Mouse (Mus musculus): ENCODE results near the gene Ak9. TPM values are rescaled to one million over a fixed set of nuclear protein-coding genes. Genes with fewer than 3 reads are reported as not detected.

The Ak9 gene
- polyA plus RNA-seq, 1 experiment, result 11.8 TPM

DNA sequence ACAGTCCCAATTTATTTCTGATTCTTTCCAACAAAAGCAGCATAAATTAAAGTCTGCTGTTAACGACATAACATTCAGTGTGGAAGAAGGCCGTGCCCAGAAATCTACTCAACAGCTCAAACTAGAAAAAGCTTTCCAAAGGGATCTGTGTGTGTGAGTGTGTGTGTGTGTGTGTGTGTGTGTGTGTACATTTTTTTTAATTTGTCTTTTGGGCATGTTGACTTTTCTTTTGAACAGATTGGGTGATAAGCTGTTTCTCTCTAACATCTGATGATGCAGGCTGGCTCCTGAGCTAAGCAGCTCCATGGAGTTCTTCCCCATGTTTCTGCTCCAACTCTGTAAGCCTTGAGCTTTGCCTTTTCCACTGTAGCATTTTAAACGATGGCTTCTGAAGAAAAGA is 12.1 kb downstream of the Ak9 start:
- H3K27ac ChIP-seq (ENCODE audit: control insufficient read depth, insufficient read depth, low read depth, low read length), result no peak overlapping the region
- no peaks in the 10 kb centered on the region for H3K36me3 ChIP-seq (ENCODE audit: control insufficient read depth, insufficient read depth, low read length)
- no peaks in the 10 kb centered on the region; the same call in 1 of the 2 replicates for H3K4me1 ChIP-seq (ENCODE audit: control insufficient read depth, insufficient read depth, low read length)
- no peak for TF ChIP-seq POLR2A (IDR thresholded peaks at IDR 0.05; ENCODE audit: control insufficient read depth, low read depth, low read length)
- TF ChIP-seq CTCF (IDR thresholded peaks at IDR 0.05; ENCODE audit: control insufficient read depth, insufficient read depth, insufficient replicate concordance, low read depth, low read length), result no peak
- H3K4me3 ChIP-seq (ENCODE audit: control insufficient read depth, low read depth, low read length), result no peak overlapping the region
- H3K27me3 ChIP-seq (ENCODE audit: control insufficient read depth, insufficient read depth, low read length), result no peaks in the 10 kb centered on the region

DNA sequence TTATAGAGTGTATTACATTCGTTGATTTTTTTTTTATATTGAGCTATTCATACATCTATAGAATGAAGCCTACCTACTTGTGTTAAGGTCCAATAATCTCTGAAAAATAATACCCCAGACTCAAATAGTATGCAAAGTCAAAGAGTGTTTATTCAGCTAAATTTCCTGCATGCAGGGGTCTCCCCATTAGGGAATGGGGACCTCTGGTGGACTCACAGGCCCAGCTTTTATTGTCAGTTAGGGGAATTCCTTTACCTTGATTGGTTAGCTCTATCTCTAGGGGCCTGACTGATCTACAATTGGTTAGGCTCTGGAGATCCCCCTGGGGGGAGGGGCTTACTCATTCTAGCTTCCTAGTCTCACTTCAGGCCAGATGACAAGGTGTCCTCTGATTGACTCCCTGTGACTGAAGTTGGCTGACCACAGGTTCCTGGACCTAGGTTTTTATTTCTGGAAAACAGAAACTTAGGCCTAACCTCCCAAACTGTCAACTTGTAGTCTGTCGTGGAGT is 28.8 kb downstream of the Ak9 start:
- Histone ChIP-seq H3K36me3 (ENCODE audit: control insufficient read depth, insufficient read depth, low read length) (no peaks in the 10 kb centered on the region), H3K4me3 (ENCODE audit: control insufficient read depth, low read depth, low read length) (no peak overlapping the region), H3K27me3 (ENCODE audit: control insufficient read depth, insufficient read depth, low read length) (no peaks in the 10 kb centered on the region), H3K4me1 (ENCODE audit: control insufficient read depth, insufficient read depth, low read length) (no peaks in the 10 kb centered on the region), H3K27ac (ENCODE audit: control insufficient read depth, insufficient read depth, low read depth, low read length) (no peak overlapping the region)
- TF ChIP-seq CTCF (IDR thresholded peaks at IDR 0.05; ENCODE audit: control insufficient read depth, insufficient read depth, insufficient replicate concordance, low read depth, low read length), result no peak
- TF ChIP-seq POLR2A (IDR thresholded peaks at IDR 0.05; ENCODE audit: control insufficient read depth, low read depth, low read length), result no peak

DNA sequence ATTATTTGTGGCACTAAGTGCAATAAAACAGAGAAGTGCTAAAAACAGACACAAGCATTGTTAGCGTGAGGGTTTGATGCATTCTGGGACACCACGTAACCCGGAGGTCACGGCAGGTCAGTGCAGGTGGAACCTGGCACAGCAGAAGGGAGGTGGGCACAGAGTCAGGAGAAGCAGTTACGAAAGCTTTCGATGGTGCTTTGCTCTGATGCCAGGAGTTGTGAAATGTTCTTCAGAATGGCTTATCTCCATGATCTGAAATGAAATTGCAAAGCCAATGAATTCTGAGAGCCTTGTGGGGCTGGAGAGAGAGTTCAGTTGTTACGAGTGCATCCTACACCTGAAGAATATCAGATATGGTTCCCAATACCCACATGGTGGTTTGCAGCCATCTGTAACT is 37.6 kb downstream of the Ak9 start:
- H3K36me3 ChIP-seq (ENCODE audit: control insufficient read depth, insufficient read depth, low read length), result no peaks in the 10 kb centered on the region
- no peak overlapping the region for H3K27ac ChIP-seq (ENCODE audit: control insufficient read depth, insufficient read depth, low read depth, low read length)
- TF ChIP-seq POLR2A (IDR thresholded peaks at IDR 0.05; ENCODE audit: control insufficient read depth, low read depth, low read length) (no peak), CTCF (IDR thresholded peaks at IDR 0.05; ENCODE audit: control insufficient read depth, insufficient read depth, insufficient replicate concordance, low read depth, low read length) (no peak)
- no peaks in the 10 kb centered on the region for H3K27me3 ChIP-seq (ENCODE audit: control insufficient read depth, insufficient read depth, low read length)
- H3K4me3 ChIP-seq (ENCODE audit: control insufficient read depth, low read depth, low read length), result no peak overlapping the region
- H3K4me1 ChIP-seq (ENCODE audit: control insufficient read depth, insufficient read depth, low read length), result no peaks in the 10 kb centered on the region

DNA sequence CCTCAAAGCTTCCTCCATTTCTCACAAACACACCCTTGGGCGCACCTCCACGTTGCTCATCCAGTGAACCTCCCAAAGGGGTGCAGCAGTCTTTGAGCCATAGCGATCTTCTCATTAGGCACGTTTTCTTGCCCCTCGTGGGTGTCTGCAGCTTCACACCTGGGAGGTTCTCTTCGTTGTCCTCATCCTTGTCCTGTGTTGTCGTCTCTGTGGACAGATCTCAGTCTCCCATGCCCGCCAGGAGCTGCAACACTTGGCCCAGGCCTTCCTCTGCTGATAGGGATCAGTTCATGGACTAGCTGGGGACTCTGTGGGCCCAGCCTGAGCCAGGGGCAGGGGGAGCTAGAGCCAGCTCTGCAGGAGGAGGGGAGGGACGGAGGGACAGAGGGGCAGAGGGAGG is 61.3 kb downstream of the Ak9 start:
- Histone ChIP-seq H3K4me1 (ENCODE audit: control insufficient read depth, insufficient read depth, low read length) (no peaks in the 10 kb centered on the region), H3K27ac (ENCODE audit: control insufficient read depth, insufficient read depth, low read depth, low read length) (no peak overlapping the region), H3K27me3 (ENCODE audit: control insufficient read depth, insufficient read depth, low read length) (no peaks in the 10 kb centered on the region), H3K4me3 (ENCODE audit: control insufficient read depth, low read depth, low read length) (no peak overlapping the region), H3K36me3 (ENCODE audit: control insufficient read depth, insufficient read depth, low read length) (no peaks in the 10 kb centered on the region)
- TF ChIP-seq POLR2A (IDR thresholded peaks at IDR 0.05; ENCODE audit: control insufficient read depth, low read depth, low read length) (no peak), CTCF (IDR thresholded peaks at IDR 0.05; ENCODE audit: control insufficient read depth, insufficient read depth, insufficient replicate concordance, low read depth, low read length) (no peak)

DNA sequence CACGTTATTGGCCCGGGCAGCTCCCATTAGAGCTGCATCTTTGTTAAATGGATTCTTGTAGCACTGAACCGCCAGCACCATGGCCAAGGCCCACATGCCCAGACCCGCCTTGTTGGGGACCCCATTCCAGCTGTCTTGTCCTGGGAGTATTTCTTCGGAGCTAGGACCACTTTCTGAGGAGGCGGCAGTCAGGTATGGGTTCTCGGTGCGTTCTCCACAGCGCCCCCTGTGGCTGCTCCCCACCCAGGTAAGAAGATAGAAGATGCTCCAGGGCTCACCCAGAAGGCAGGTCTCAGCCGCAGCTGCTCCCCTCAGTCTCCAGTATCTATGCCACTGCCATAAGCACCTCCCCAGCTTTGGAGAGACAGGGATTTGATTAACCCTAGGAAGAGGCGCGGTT is 76.7 kb downstream of the Ak9 start:
- Histone ChIP-seq H3K36me3 (ENCODE audit: control insufficient read depth, insufficient read depth, low read length) (no peaks in the 10 kb centered on the region), H3K4me1 (ENCODE audit: control insufficient read depth, insufficient read depth, low read length) (peaks cover 10% of the 10 kb centered on the region), H3K4me3 (ENCODE audit: control insufficient read depth, low read depth, low read length) (peak overlapping the region; percentile 2; the same call in 1 of the 2 replicates), H3K27ac (ENCODE audit: control insufficient read depth, insufficient read depth, low read depth, low read length) (no peak overlapping the region), H3K27me3 (ENCODE audit: control insufficient read depth, insufficient read depth, low read length) (no peaks in the 10 kb centered on the region)
- TF ChIP-seq POLR2A (IDR thresholded peaks at IDR 0.05; ENCODE audit: control insufficient read depth, low read depth, low read length) (no peak), CTCF (IDR thresholded peaks at IDR 0.05; ENCODE audit: control insufficient read depth, insufficient read depth, insufficient replicate concordance, low read depth, low read length) (peak; percentile 45; the same call in 1 of the 2 replicates)

DNA sequence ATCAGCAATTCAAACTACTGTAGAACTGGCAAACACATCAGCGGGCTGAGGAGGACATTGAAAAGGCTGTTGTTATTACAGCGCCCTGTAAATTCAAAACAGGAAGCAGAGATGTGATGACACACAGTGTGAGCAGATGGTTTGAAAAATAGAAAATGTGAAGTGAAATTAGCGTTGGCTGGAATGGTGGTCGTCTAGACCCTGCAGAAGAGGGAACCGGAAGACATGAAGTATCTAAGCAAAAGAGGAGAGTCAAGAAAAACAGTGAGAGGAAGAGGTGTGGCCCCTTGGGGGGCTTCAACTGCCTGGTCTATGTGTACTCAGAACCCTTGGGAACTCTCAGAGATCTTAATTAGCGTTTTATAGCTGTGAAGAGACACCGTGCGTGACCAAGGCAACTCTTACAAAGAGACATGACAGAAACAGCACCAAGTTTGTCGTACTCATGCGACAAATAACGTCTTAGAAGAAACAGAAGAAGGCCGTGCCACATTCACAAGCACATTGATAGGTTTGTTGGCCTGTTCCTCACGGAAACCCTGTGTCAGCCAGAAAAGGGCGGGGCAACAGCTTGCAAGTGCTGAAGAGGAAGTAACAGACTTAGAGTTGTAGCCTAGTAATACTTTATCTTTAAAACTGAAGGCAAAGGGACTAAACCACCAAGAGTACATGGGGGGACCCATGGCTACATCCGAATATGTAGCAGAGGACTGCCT is 81.9 kb downstream of the Ak9 start:
- Histone ChIP-seq H3K36me3 (ENCODE audit: control insufficient read depth, insufficient read depth, low read length) (no peaks in the 10 kb centered on the region), H3K27me3 (ENCODE audit: control insufficient read depth, insufficient read depth, low read length) (no peaks in the 10 kb centered on the region), H3K4me3 (ENCODE audit: control insufficient read depth, low read depth, low read length) (no peak overlapping the region), H3K27ac (ENCODE audit: control insufficient read depth, insufficient read depth, low read depth, low read length) (peak overlapping the region; percentile 36; the same call in 1 of the 2 replicates), H3K4me1 (ENCODE audit: control insufficient read depth, insufficient read depth, low read length) (peaks cover under 1% of the 10 kb centered on the region; the same call in 1 of the 2 replicates)
- TF ChIP-seq CTCF (IDR thresholded peaks at IDR 0.05; ENCODE audit: control insufficient read depth, insufficient read depth, insufficient replicate concordance, low read depth, low read length), result no peak

DNA sequence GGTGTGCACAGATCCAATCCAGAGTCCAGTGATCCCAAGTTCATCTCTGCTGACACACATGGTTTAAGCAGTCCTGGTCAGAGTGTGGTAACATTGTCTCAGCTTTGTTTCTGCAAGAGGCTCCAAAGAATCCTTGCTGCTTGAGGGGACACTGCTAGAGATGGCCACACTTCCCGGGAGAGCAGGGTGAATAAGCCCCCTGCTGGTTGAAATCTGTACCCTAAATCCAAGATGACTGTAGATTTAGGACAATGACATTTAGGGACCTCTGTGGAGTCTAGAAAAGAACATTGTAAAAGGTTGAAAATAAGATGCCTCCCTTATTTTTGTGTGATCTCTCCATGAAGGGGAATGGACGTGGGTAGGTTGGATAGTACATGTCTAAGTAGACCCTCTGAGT is 89.8 kb downstream of the Ak9 start:
- Histone ChIP-seq H3K4me1 (ENCODE audit: control insufficient read depth, insufficient read depth, low read length) (no peaks in the 10 kb centered on the region), H3K36me3 (ENCODE audit: control insufficient read depth, insufficient read depth, low read length) (peaks cover 1% of the 10 kb centered on the region), H3K27me3 (ENCODE audit: control insufficient read depth, insufficient read depth, low read length) (no peaks in the 10 kb centered on the region), H3K27ac (ENCODE audit: control insufficient read depth, insufficient read depth, low read depth, low read length) (no peak overlapping the region), H3K4me3 (ENCODE audit: control insufficient read depth, low read depth, low read length) (no peak overlapping the region)
- TF ChIP-seq POLR2A (IDR thresholded peaks at IDR 0.05; ENCODE audit: control insufficient read depth, low read depth, low read length) (no peak), CTCF (IDR thresholded peaks at IDR 0.05; ENCODE audit: control insufficient read depth, insufficient read depth, insufficient replicate concordance, low read depth, low read length) (no peak)
